Mouse (Mus musculus): ENCODE measurements at regions not wholly inside any gene's neighbourhood (a gene's known extent, or its start where the extent isn't known, plus 50 kb on each side); places are given as distances from the start of the nearest gene placed in this dataset.

DNA sequence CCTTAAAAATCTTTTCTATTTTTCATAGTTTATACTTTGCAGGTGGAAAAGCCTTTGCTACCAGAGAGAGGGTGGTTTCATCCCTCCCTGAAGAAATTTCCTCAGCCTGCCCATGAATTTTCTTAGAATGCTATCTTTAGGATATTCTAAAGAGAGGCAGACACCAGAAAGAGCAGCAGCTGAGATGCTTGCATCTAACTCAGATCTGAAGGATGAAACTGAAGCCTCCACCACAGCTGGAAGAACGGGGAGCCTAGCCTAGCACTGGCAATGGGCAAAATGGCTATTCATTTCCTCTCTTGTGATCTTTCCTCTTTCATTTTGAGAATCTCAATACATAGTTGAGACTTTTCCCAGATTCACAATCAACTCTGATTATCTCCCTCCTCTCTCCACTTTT lies 640.0 kb upstream of the Zeb2 start:
- Histone ChIP-seq H3K4me2 (ENCODE audit: low read length) (no peak overlapping the region), H3K9me3 (replicated peaks; ENCODE audit: control insufficient read depth, low read length, poor library complexity, severe bottlenecking) (no peaks in the 10 kb centered on the region), H3K4me1 (ENCODE audit: control insufficient read depth, insufficient read depth, low read length) (no peaks in the 10 kb centered on the region), H3K9ac (ENCODE audit: low read depth, low read length) (no peak overlapping the region), H3K27ac (ENCODE audit: low read length) (no peak overlapping the region), H3K36me3 (ENCODE audit: control insufficient read depth, insufficient read depth, low read length) (no peaks in the 10 kb centered on the region), H3K27me3 (ENCODE audit: control insufficient read depth, insufficient read depth, low read depth, low read length) (no peaks in the 10 kb centered on the region), H3K4me3 (ENCODE audit: low read depth, low read length) (no peak overlapping the region)
- ATAC-seq: no peak
- 58% methylated on average over 1 of the region's 1 CpGs for whole genome bisulfite sequencing

GRCm38 (mm10) chr2:45756395-45756794 lies 639.2 kb upstream of the Zeb2 start:
- no peaks in the 10 kb centered on the region for H3K4me1 ChIP-seq (ENCODE audit: control insufficient read depth, insufficient read depth, low read length)
- no peak overlapping the region for H3K9ac ChIP-seq (ENCODE audit: low read depth, low read length)
- no peaks in the 10 kb centered on the region for H3K9me3 ChIP-seq (replicated peaks; ENCODE audit: control insufficient read depth, low read length, poor library complexity, severe bottlenecking)
- 79% methylated on average over 3 of the region's 3 CpGs for WGBS
- ATAC-seq: no peak
- H3K36me3 ChIP-seq (ENCODE audit: control insufficient read depth, insufficient read depth, low read length): no peaks in the 10 kb centered on the region
- H3K4me2 ChIP-seq (ENCODE audit: low read length): no peak overlapping the region
- H3K4me3 ChIP-seq (ENCODE audit: low read depth, low read length): no peak overlapping the region
- no peaks in the 10 kb centered on the region for H3K27me3 ChIP-seq (ENCODE audit: control insufficient read depth, insufficient read depth, low read depth, low read length)
- H3K27ac ChIP-seq (ENCODE audit: low read length): no peak overlapping the region

DNA sequence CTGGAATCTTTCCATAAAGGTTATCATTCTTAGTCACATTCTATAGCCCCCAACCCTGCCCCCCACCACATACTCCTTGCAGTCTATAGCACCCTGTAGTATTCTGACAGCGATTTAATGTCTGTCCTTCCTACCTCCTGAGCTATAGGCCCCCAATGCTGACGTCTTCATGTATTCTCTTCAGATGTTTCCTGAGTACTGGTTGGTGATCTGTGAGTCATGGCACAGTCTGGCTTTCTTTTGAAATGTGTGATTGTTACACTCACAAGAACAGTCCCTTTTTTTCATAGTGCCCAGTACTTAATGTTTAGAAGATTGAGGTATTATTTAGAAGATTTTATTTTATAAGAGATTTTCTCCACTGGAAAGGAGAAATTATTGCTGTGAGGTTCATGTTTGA lies 634.6 kb upstream of the Zeb2 start:
- no peaks in the 10 kb centered on the region for H3K4me1 ChIP-seq (ENCODE audit: control insufficient read depth, insufficient read depth, low read length)
- H3K27ac ChIP-seq (ENCODE audit: low read length): no peak overlapping the region
- H3K27me3 ChIP-seq (ENCODE audit: control insufficient read depth, insufficient read depth, low read depth, low read length): no peaks in the 10 kb centered on the region
- H3K9me3 ChIP-seq (replicated peaks; ENCODE audit: control insufficient read depth, low read length, poor library complexity, severe bottlenecking): no peaks in the 10 kb centered on the region
- H3K36me3 ChIP-seq (ENCODE audit: control insufficient read depth, insufficient read depth, low read length): no peaks in the 10 kb centered on the region
- ATAC-seq: no peak
- H3K9ac ChIP-seq (ENCODE audit: low read depth, low read length): no peak overlapping the region
- 63% methylated on average over 2 of the region's 2 CpGs for WGBS
- H3K4me2 ChIP-seq (ENCODE audit: low read length): no peak overlapping the region
- H3K4me3 ChIP-seq (ENCODE audit: low read depth, low read length): no peak overlapping the region

DNA sequence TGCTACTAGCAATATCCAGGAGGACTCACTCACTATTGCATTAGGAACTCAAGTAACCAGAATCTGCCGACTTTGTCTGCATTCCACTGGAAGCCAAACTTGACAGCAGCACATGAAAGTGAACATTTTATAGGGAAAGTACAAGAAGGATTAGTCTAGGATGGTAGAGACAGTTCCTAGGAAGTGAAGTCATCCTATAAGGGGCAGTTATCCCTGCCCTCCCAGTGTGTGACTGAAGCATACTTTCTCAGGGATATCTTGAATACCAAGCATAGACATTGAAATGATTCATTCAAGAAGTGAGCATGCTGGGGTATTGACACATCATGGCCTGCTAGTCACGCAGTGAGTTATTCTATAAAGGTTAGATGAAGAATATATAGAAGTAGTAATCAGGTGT lies 632.2 kb upstream of the Zeb2 start:
- Histone ChIP-seq H3K4me3 (ENCODE audit: low read depth, low read length) (no peak overlapping the region), H3K36me3 (ENCODE audit: control insufficient read depth, insufficient read depth, low read length) (no peaks in the 10 kb centered on the region), H3K27ac (ENCODE audit: low read length) (no peak overlapping the region), H3K4me2 (ENCODE audit: low read length) (no peak overlapping the region), H3K27me3 (ENCODE audit: control insufficient read depth, insufficient read depth, low read depth, low read length) (no peaks in the 10 kb centered on the region), H3K9ac (ENCODE audit: low read depth, low read length) (no peak overlapping the region), H3K9me3 (replicated peaks; ENCODE audit: control insufficient read depth, low read length, poor library complexity, severe bottlenecking) (no peaks in the 10 kb centered on the region), H3K4me1 (ENCODE audit: control insufficient read depth, insufficient read depth, low read length) (no peaks in the 10 kb centered on the region)
- ATAC-seq: no peak
- 70% methylated on average over 2 of the region's 2 CpGs for WGBS

DNA sequence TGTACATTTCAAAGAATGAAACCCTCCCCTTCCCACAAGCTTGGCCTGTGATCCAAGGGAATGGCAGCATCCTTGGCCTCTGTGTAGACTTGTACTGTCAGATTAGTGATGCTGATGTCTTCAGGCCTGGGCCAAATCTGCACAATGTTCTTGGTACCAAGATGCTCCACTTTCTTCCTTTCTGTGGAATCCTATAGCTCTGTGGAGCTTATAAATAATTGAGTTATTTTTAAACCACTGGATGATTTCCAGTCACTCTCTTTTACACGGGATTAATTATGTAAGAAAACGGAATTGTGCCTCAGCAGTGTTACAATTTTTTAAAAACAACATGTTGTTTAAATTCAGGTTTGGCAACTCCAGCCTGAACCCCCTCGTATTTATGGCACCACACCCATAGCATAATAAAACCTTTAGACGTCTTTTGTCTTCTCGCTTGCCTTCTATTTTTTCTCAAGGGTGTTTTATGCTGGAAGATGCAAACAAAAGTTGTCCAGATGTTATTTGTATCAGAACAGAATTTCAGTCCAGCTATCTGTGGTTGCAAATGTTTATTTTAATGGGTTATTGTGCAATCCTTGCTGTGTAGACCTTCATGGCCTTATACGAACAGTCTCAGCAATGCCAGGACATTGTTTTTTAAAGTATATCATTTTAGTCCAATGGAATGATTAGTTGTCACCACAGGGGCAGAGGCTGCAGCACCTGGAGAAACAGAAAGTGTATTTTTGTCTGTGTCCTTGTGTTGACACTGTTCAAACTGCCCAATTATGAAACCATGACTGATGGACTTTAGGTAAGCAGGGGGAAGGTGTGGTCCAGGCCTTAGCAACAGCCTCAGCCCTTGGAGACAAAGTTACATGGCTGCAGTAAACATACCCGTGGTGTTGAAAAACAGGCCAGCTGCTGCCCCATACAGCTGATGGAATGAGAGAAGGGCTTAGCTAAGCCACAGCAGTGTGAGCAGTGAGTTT lies 630.4 kb upstream of the Zeb2 start:
- Histone ChIP-seq H3K9ac (ENCODE audit: low read depth, low read length) (no peak overlapping the region), H3K4me3 (ENCODE audit: low read depth, low read length) (no peak overlapping the region), H3K27me3 (ENCODE audit: control insufficient read depth, insufficient read depth, low read depth, low read length) (no peaks in the 10 kb centered on the region), H3K36me3 (ENCODE audit: control insufficient read depth, insufficient read depth, low read length) (no peaks in the 10 kb centered on the region), H3K9me3 (replicated peaks; ENCODE audit: control insufficient read depth, low read length, poor library complexity, severe bottlenecking) (no peaks in the 10 kb centered on the region), H3K4me1 (ENCODE audit: control insufficient read depth, insufficient read depth, low read length) (no peaks in the 10 kb centered on the region), H3K4me2 (ENCODE audit: low read length) (no peak overlapping the region), H3K27ac (ENCODE audit: low read length) (no peak overlapping the region)
- WGBS: 73% methylated on average over 7 of the region's 7 CpGs
- no peak for ATAC-seq

DNA sequence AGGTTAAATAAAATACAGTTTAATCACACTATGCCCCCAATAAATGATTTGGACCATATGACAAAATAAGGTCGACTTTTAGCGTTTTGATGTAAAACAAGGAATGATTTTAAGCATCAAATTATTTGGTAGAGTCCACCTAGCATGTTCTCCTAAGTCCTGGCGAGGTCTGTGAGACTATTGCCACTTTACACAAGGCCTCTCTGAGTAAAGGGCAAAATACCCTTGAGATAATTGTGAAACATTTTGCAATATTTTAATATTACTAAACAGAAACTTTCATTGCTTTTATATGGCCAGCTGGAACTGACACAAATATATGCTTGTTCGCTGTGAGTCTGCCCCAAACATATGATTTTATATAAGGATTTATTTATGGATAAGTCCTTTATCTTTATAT lies 629.4 kb upstream of the Zeb2 start:
- Histone ChIP-seq H3K4me2 (ENCODE audit: low read length) (no peak overlapping the region), H3K9me3 (replicated peaks; ENCODE audit: control insufficient read depth, low read length, poor library complexity, severe bottlenecking) (no peaks in the 10 kb centered on the region), H3K27me3 (ENCODE audit: control insufficient read depth, insufficient read depth, low read depth, low read length) (no peaks in the 10 kb centered on the region), H3K4me3 (ENCODE audit: low read depth, low read length) (no peak overlapping the region), H3K36me3 (ENCODE audit: control insufficient read depth, insufficient read depth, low read length) (no peaks in the 10 kb centered on the region), H3K9ac (ENCODE audit: low read depth, low read length) (no peak overlapping the region), H3K27ac (ENCODE audit: low read length) (no peak overlapping the region), H3K4me1 (ENCODE audit: control insufficient read depth, insufficient read depth, low read length) (no peaks in the 10 kb centered on the region)
- WGBS: 86% methylated on average over 4 of the region's 4 CpGs
- ATAC-seq: no peak

DNA sequence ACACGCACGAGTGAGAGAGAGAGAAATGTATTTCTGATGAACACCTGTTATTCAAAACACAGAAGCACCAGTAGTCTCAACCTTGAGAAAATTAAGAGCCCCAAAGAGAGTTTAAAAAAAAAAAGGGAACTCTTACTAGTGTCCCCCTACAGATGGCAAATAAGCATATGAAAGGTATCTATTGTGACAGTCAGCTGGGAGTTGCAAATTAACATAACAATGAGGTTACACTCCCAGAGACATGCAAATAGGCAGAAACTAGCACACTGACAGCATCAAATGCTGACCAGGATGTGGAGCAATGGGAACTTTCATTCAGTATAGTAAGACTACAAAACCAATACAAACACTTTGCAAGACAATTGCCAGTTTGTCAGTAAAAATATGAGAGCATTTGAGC lies 619.1 kb upstream of the Zeb2 start:
- Histone ChIP-seq H3K27ac (ENCODE audit: low read length) (no peak overlapping the region), H3K27me3 (ENCODE audit: control insufficient read depth, insufficient read depth, low read depth, low read length) (no peaks in the 10 kb centered on the region), H3K4me2 (ENCODE audit: low read length) (no peak overlapping the region), H3K36me3 (ENCODE audit: control insufficient read depth, insufficient read depth, low read length) (no peaks in the 10 kb centered on the region), H3K9me3 (replicated peaks; ENCODE audit: control insufficient read depth, low read length, poor library complexity, severe bottlenecking) (no peaks in the 10 kb centered on the region), H3K9ac (ENCODE audit: low read depth, low read length) (no peak overlapping the region), H3K4me3 (ENCODE audit: low read depth, low read length) (no peak overlapping the region), H3K4me1 (ENCODE audit: control insufficient read depth, insufficient read depth, low read length) (no peaks in the 10 kb centered on the region)
- 15% methylated on average over 2 of the region's 2 CpGs for WGBS
- no peak for ATAC-seq

DNA sequence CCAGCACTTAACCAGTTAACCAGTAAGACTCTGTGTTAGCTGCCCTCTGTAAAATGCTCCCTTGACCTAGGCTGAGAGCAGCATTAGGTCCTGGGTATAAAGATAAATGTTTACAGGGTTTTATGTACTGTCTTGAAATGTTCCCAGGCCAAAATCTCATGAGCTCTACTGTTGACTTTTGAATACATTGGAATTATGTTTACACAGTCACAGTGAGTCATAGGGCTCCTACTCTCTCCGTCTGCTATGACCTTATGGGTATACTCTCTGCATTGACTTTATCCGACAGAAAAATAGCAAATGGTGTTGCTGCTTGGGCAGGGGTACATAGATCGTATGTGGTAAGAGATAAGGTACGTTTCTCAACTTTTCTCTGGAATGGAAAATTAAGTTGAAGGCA lies 596.8 kb upstream of the Zeb2 start:
- Histone ChIP-seq H3K9ac (ENCODE audit: low read depth, low read length) (no peak overlapping the region), H3K27ac (ENCODE audit: low read length) (no peak overlapping the region), H3K4me3 (ENCODE audit: low read depth, low read length) (no peak overlapping the region), H3K9me3 (replicated peaks; ENCODE audit: control insufficient read depth, low read length, poor library complexity, severe bottlenecking) (no peaks in the 10 kb centered on the region), H3K36me3 (ENCODE audit: control insufficient read depth, insufficient read depth, low read length) (no peaks in the 10 kb centered on the region), H3K4me2 (ENCODE audit: low read length) (no peak overlapping the region), H3K4me1 (ENCODE audit: control insufficient read depth, insufficient read depth, low read length) (no peaks in the 10 kb centered on the region), H3K27me3 (ENCODE audit: control insufficient read depth, insufficient read depth, low read depth, low read length) (no peaks in the 10 kb centered on the region)
- 89% methylated on average over 4 of the region's 4 CpGs for WGBS
- no peak for ATAC-seq

DNA sequence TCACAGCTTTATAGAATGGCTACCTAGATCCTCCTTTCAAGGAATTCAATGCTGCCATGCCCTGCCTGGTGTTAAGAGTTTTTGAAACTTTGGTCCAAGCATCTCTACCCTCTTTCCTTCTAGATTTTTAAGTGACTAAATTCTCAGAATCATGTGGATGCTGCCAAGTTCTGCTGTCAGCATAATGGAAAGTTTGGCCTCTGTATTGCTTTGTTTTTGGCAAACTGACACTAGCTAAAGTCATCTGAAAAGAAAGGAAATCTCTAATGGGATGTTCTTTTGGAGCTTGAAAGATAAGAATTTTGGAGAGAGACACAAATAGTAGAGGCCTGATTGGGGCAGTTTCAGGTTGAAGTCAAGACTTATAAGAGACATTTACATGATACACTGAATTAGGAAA lies 589.8 kb upstream of the Zeb2 start:
- no peaks in the 10 kb centered on the region for H3K9me3 ChIP-seq (replicated peaks; ENCODE audit: control insufficient read depth, low read length, poor library complexity, severe bottlenecking)
- H3K4me3 ChIP-seq (ENCODE audit: low read depth, low read length): no peak overlapping the region
- H3K27me3 ChIP-seq (ENCODE audit: control insufficient read depth, insufficient read depth, low read depth, low read length): no peaks in the 10 kb centered on the region
- no peaks in the 10 kb centered on the region for H3K36me3 ChIP-seq (ENCODE audit: control insufficient read depth, insufficient read depth, low read length)
- no peaks in the 10 kb centered on the region for H3K4me1 ChIP-seq (ENCODE audit: control insufficient read depth, insufficient read depth, low read length)
- no peak overlapping the region for H3K4me2 ChIP-seq (ENCODE audit: low read length)
- H3K9ac ChIP-seq (ENCODE audit: low read depth, low read length): no peak overlapping the region
- H3K27ac ChIP-seq (ENCODE audit: low read length): no peak overlapping the region
- no peak for ATAC-seq

Measured in midbrain, embryonic 16.5 days (tissue).